Mouse (Mus musculus) megakaryocyte, embryonic 14.5 days (primary cell): Measurements from ENCODE around the gene Krtap19-9b. TPM values are rescaled to one million over a fixed set of nuclear protein-coding genes. Genes with fewer than 3 reads are reported as not detected.

Source experiments
- H3K27me3 ChIP-seq: replicated peaks from 2 replicates; pipeline ENCODE3; 2012; ENCODE audit warnings: inconsistent platforms
- H3K36me3 ChIP-seq: replicated peaks from 2 replicates; pipeline ENCODE3; 2012; ENCODE audit warnings: low read length, inconsistent platforms, mixed read lengths
- H3K4me1 ChIP-seq: 2 replicates; pipeline ENCODE4 v1.6.1; 2012; ENCODE audit warnings: inconsistent platforms
- H3K4me3 ChIP-seq: replicated peaks from 2 replicates; pipeline ENCODE3; 2012; ENCODE audit warnings: moderate library complexity, mild to moderate bottlenecking, inconsistent platforms
- H3K9me3 ChIP-seq: 2 replicates; pipeline ENCODE4 v1.6.1; 2012; ENCODE audit warnings: inconsistent platforms
- FLI1 ChIP-seq: IDR thresholded peaks from 2 replicates; pipeline ENCODE4 v1.6.1; 2012; ENCODE audit warnings: low read length, inconsistent platforms, mixed read lengths
- GATA1 ChIP-seq: IDR thresholded peaks from 3 replicates; pipeline ENCODE4 v1.6.1; 2012; ENCODE audit warnings: mixed read lengths, low read length, inconsistent platforms, borderline replicate concordance
- polyA plus RNA-seq: library from polyadenylated mRNA; stranded (reverse); fragments of >175 nt; gene quantifications from 2 replicates; pipeline ENCODE4 v1.2.3, GENCODE M21; 2012; ENCODE audit warnings: low replicate concordance; ENCODE audit not compliant: insufficient read depth

Gene Krtap19-9b
- polyA plus RNA-seq = not detected in 2 replicates

- Histone ChIP-seq H3K4me3 (no peak within 1 kb of the TSS), H3K4me1 (no peaks in the 10 kb centered on the region), H3K9me3 (peaks cover 7% of the 10 kb centered on the region; the same call in 1 of the 2 replicates), H3K36me3 (no peaks in the 10 kb centered on the region), H3K27me3 (no peaks in the 10 kb centered on the region)
- TF ChIP-seq FLI1 = no peak
- TF ChIP-seq GATA1 = no peak
Observed at GRCm38 (mm10) chr16:88932165-88932564, at the start of gene Krtap19-9b. Krtap19-9b (minus strand) TSS chr16:88932265.

GRCm38 (mm10) chr16:88962773-88963172 is 30.7 kb upstream of the Krtap19-9b start, which contains the start of gene Krtap16-3:
Krtap16-3 (minus strand) TSS chr16:88962873.
- no peaks in the 10 kb centered on the region for H3K36me3 ChIP-seq

GRCm38 (mm10) chr16:88941106-88941505 is 9.0 kb upstream of the Krtap19-9b start:
- TF ChIP-seq GATA1 = no peak
- TF ChIP-seq FLI1 = no peak
- Histone ChIP-seq H3K36me3 (no peaks in the 10 kb centered on the region), H3K27me3 (no peaks in the 10 kb centered on the region), H3K4me1 (no peaks in the 10 kb centered on the region), H3K9me3 (peaks cover 12% of the 10 kb centered on the region; the same call in 1 of the 2 replicates), H3K4me3 (no peak overlapping the region)

More at GRCm38 (mm10) chr16:88962773-88963172, 30.7 kb upstream of the Krtap19-9b start, which contains the start of gene Krtap16-3:
- H3K9me3 ChIP-seq = peaks cover 12% of the 10 kb centered on the region
- H3K4me3 ChIP-seq = no peak within 1 kb of the TSS
- no peaks in the 10 kb centered on the region for H3K27me3 ChIP-seq
- no peaks in the 10 kb centered on the region for H3K4me1 ChIP-seq
- TF ChIP-seq FLI1 = no peak
- TF ChIP-seq GATA1 = no peak

GRCm38 (mm10) chr16:88938252-88938651 is 6.2 kb upstream of the Krtap19-9b start:
- Histone ChIP-seq H3K4me3 (no peak overlapping the region), H3K4me1 (no peaks in the 10 kb centered on the region), H3K36me3 (no peaks in the 10 kb centered on the region), H3K27me3 (no peaks in the 10 kb centered on the region), H3K9me3 (peaks cover 12% of the 10 kb centered on the region; the same call in 1 of the 2 replicates)
- no peak for TF ChIP-seq GATA1
- no peak for TF ChIP-seq FLI1

- no peaks in the 10 kb centered on the region for H3K4me1 ChIP-seq
- no peak for TF ChIP-seq GATA1
- TF ChIP-seq FLI1 = no peak
Observed at GRCm38 (mm10) chr16:88896357-88896756, 35.7 kb downstream of the Krtap19-9b start, which contains the start of gene Krtap19-5. Krtap19-5 (minus strand) TSS chr16:88896457.

DNA sequence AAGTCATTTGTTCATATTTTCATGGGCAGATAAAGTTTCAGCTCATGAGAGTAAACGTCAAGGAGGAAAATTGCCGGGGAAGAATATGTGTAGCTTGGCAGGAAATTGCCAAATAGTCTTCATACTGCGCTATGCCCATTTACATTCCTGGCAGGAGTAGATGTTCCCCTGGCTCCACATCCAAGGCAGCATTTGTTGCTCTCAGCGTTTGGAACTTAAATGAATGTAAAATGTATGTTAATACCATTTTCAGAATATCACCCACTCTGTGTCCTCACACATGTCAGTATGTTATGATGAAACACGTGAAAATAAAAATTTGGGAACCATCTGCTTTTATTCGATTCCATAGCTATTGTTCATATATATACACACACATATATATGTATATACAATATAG is 45.2 kb downstream of the Krtap19-9b start:
- Histone ChIP-seq H3K9me3 (0 out of 2 replicates have a peak, but pooled peaks cover 2% of the 10 kb centered on the region), H3K4me1 (no peaks in the 10 kb centered on the region), H3K27me3 (no peaks in the 10 kb centered on the region), H3K4me3 (no peak overlapping the region), H3K36me3 (no peaks in the 10 kb centered on the region)
- TF ChIP-seq FLI1 (no peak), GATA1 (no peak)

More at GRCm38 (mm10) chr16:88896357-88896756, 35.7 kb downstream of the Krtap19-9b start, which contains the start of gene Krtap19-5:
- Histone ChIP-seq H3K36me3 (no peaks in the 10 kb centered on the region), H3K9me3 (peaks cover 27% of the 10 kb centered on the region), H3K4me3 (no peak within 1 kb of the TSS), H3K27me3 (no peaks in the 10 kb centered on the region)

DNA sequence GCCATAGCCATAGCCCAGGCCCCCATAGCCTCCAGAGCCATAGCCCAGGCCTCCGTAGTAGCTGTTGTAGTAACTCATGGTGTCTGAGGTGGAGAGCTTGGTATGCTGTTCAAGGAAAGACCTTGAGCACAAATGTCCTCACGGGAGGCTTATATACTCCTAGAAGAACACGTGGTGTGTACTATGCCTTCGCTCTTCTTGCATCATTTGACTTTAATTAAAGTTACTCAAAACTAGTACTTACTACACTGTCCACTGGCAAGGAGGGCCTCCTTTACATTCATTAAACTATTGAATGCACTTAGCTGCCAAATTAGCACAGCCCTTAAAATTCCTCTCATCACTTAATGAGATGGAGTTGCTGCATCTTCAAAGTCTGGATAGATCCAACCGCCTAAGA is 47.1 kb downstream of the Krtap19-9b start, which contains the start of gene Krtap19-4:
Gene Krtap19-4 (minus strand): TSS at position 101 of the 400 bp plus-strand sequence.
- 0 out of 2 replicates have a peak, but pooled peaks cover 2% of the 10 kb centered on the region for H3K9me3 ChIP-seq
- TF ChIP-seq GATA1 (no peak), FLI1 (no peak)
- H3K4me3 ChIP-seq = no peak within 1 kb of the TSS
- H3K27me3 ChIP-seq = no peaks in the 10 kb centered on the region
- H3K36me3 ChIP-seq = no peaks in the 10 kb centered on the region
- no peaks in the 10 kb centered on the region for H3K4me1 ChIP-seq

Other genes with a start within 250 kb of the Krtap19-9b start
- gene 2310061N02Rik, start 224.3 kb downstream of the Krtap19-9b start, polyA plus RNA-seq = not detected in 2 replicates
- not detected in 2 replicates for gene Krtap13-1, start 203.4 kb downstream of the Krtap19-9b start, polyA plus RNA-seq
- gene Krtap13, start 180.6 kb downstream of the Krtap19-9b start, polyA plus RNA-seq = not detected in 2 replicates
- not detected in 2 replicates for gene 2310034C09Rik, start 173.4 kb downstream of the Krtap19-9b start, polyA plus RNA-seq
- gene 2310057N15Rik, start 158.1 kb downstream of the Krtap19-9b start, polyA plus RNA-seq = not detected in 2 replicates
- not detected in 2 replicates for gene Gm5965, start 154.4 kb downstream of the Krtap19-9b start, polyA plus RNA-seq
- gene Gm20741, start 120.0 kb downstream of the Krtap19-9b start, polyA plus RNA-seq = not detected in 2 replicates
- gene Krtap15, start 112.0 kb downstream of the Krtap19-9b start, polyA plus RNA-seq = not detected in 2 replicates
- not detected in 2 replicates for gene Krtap14, start 106.1 kb downstream of the Krtap19-9b start, polyA plus RNA-seq
- gene Krtap19-1, start 62.9 kb downstream of the Krtap19-9b start, polyA plus RNA-seq = not detected in 2 replicates
- gene Krtap19-2, start 58.0 kb downstream of the Krtap19-9b start, polyA plus RNA-seq = not detected in 2 replicates
- not detected in 2 replicates for gene Krtap19-3, start 54.2 kb downstream of the Krtap19-9b start, polyA plus RNA-seq
- gene Krtap19-4, start 47.2 kb downstream of the Krtap19-9b start, polyA plus RNA-seq = not detected in 2 replicates
- not detected in 2 replicates for gene Krtap19-5, start 35.8 kb downstream of the Krtap19-9b start, polyA plus RNA-seq
- gene Krtap16-3, start 30.6 kb upstream of the Krtap19-9b start, polyA plus RNA-seq = not detected in 2 replicates
- not detected in 2 replicates for gene Krtap22-2, start 78.5 kb upstream of the Krtap19-9b start, polyA plus RNA-seq
- not detected in 2 replicates for gene Gm10229, start 83.0 kb upstream of the Krtap19-9b start, polyA plus RNA-seq
- gene Krtap6-1, start 99.4 kb upstream of the Krtap19-9b start, polyA plus RNA-seq = not detected in 2 replicates
- not detected in 2 replicates for gene Gm10228, start 109.2 kb upstream of the Krtap19-9b start, polyA plus RNA-seq
- gene Krtap6-5, start 115.6 kb upstream of the Krtap19-9b start, polyA plus RNA-seq = not detected in 2 replicates
- gene 1110025L11Rik, start 131.7 kb upstream of the Krtap19-9b start, polyA plus RNA-seq = not detected in 2 replicates
- not detected in 2 replicates for gene Krtap6-3, start 151.8 kb upstream of the Krtap19-9b start, polyA plus RNA-seq
- not detected in 2 replicates for gene Gm6358, start 208.6 kb upstream of the Krtap19-9b start, polyA plus RNA-seq
- not detected in 2 replicates for gene Gm10061, start 218.8 kb upstream of the Krtap19-9b start, polyA plus RNA-seq
- not detected in 2 replicates for gene Gm9789, start 225.7 kb upstream of the Krtap19-9b start, polyA plus RNA-seq
- not detected in 2 replicates for gene Gm7735, start 237.2 kb upstream of the Krtap19-9b start, polyA plus RNA-seq
- gene 1110057P08Rik, start 242.5 kb upstream of the Krtap19-9b start, polyA plus RNA-seq = not detected in 2 replicates